Mouse (Mus musculus): ENCODE measurements around the gene Gnai3. TPM values are rescaled to one million over a fixed set of nuclear protein-coding genes. Genes with fewer than 3 reads are reported as not detected.
A peak's percentile ranks its signal among the peaks of the same experiment; 100 is the strongest.

Gene Gnai3
- total and polyA plus RNA-seq, 2 experiments from 2014 or later, result 118 to 120 TPM

GRCm38 (mm10) chr3:108164091-108164490, 18.1 kb upstream of the Gnai3 start:
- no peak for ATAC-seq
- no peak overlapping the region for H3K4me2 ChIP-seq (ENCODE audit: low read depth)
- no peaks in the 10 kb centered on the region for H3K9me3 ChIP-seq (ENCODE audit: low read length)
- 63% methylated on average over 5 of the region's 5 CpGs for WGBS
- no peaks in the 10 kb centered on the region for H3K27me3 ChIP-seq (ENCODE audit: insufficient read depth, low read length)
- no peak overlapping the region for H3K9ac ChIP-seq
- TF ChIP-seq CTCF (IDR thresholded peaks at IDR 0.05; ENCODE audit: low read depth), result no peak
- H3K27ac ChIP-seq (ENCODE audit: low read depth, low read length), result no peak overlapping the region
- H3K4me3 ChIP-seq (ENCODE audit: low read depth, low read length), result no peak overlapping the region
- H3K4me1 ChIP-seq (ENCODE audit: insufficient read depth), result peaks cover 8% of the 10 kb centered on the region; the same call in 1 of the 2 replicates
- DNase-seq, result no peak
- no peaks in the 10 kb centered on the region for H3K36me3 ChIP-seq (ENCODE audit: insufficient read depth)

GRCm38 (mm10) chr3:108158383-108159037, 12.6 kb upstream of the Gnai3 start:
- no peaks in the 10 kb centered on the region for H3K36me3 ChIP-seq (ENCODE audit: insufficient read depth)
- no peak for TF ChIP-seq CTCF (IDR thresholded peaks at IDR 0.05; ENCODE audit: low read depth)
- H3K9ac ChIP-seq, result peak overlapping the region; percentile 37
- WGBS, result 33% methylated on average over 9 of the region's 9 CpGs
- peak overlapping the region; percentile 77 for H3K27ac ChIP-seq (ENCODE audit: low read depth, low read length)
- H3K4me1 ChIP-seq (ENCODE audit: insufficient read depth), result peaks cover 22% of the 10 kb centered on the region
- peak; percentile 78 for DNase-seq
- H3K4me2 ChIP-seq (ENCODE audit: low read depth), result no peak overlapping the region
- H3K4me3 ChIP-seq (ENCODE audit: low read depth, low read length), result no peak overlapping the region
- peak; percentile 84 for ATAC-seq
- no peaks in the 10 kb centered on the region for H3K9me3 ChIP-seq (ENCODE audit: low read length)
- no peaks in the 10 kb centered on the region for H3K27me3 ChIP-seq (ENCODE audit: insufficient read depth, low read length)

GRCm38 (mm10) chr3:108154656-108155055, 8.7 kb upstream of the Gnai3 start, which contains the start of gene Gpr61:
Gpr61 (minus strand) TSS chr3:108154882.
- TF ChIP-seq CTCF (IDR thresholded peaks at IDR 0.05; ENCODE audit: low read depth), result no peak
- WGBS, result 38% methylated on average over 4 of the region's 4 CpGs
- Histone ChIP-seq H3K27me3 (ENCODE audit: insufficient read depth, low read length) (no peaks in the 10 kb centered on the region), H3K9me3 (ENCODE audit: low read length) (no peaks in the 10 kb centered on the region), H3K4me2 (ENCODE audit: low read depth) (peak within 1 kb of the TSS; percentile 49), H3K27ac (ENCODE audit: low read depth, low read length) (peak within 1 kb of the TSS; percentile 69), H3K4me1 (ENCODE audit: insufficient read depth) (peaks cover 22% of the 10 kb centered on the region), H3K4me3 (ENCODE audit: low read depth, low read length) (peak within 1 kb of the TSS; percentile 30), H3K36me3 (ENCODE audit: insufficient read depth) (no peaks in the 10 kb centered on the region), H3K9ac (peak within 1 kb of the TSS; percentile 63)
- DNase-seq (peak; percentile 66), ATAC-seq (peak; percentile 80)

GRCm38 (mm10) chr3:108152290-108152689, 6.3 kb upstream of the Gnai3 start:
- no peaks in the 10 kb centered on the region for H3K36me3 ChIP-seq (ENCODE audit: insufficient read depth)
- H3K9me3 ChIP-seq (ENCODE audit: low read length), result no peaks in the 10 kb centered on the region
- no peak for DNase-seq
- H3K27ac ChIP-seq (ENCODE audit: low read depth, low read length), result no peak overlapping the region
- TF ChIP-seq CTCF (IDR thresholded peaks at IDR 0.05; ENCODE audit: low read depth), result no peak
- H3K27me3 ChIP-seq (ENCODE audit: insufficient read depth, low read length), result no peaks in the 10 kb centered on the region
- H3K4me3 ChIP-seq (ENCODE audit: low read depth, low read length), result no peak overlapping the region
- 83% methylated on average over 3 of the region's 3 CpGs for WGBS
- H3K4me2 ChIP-seq (ENCODE audit: low read depth), result no peak overlapping the region
- no peak overlapping the region for H3K9ac ChIP-seq
- peaks cover 7% of the 10 kb centered on the region for H3K4me1 ChIP-seq (ENCODE audit: insufficient read depth)
- ATAC-seq, result no peak

- no peak overlapping the region for H3K4me3 ChIP-seq (ENCODE audit: low read depth, low read length)
- no peaks in the 10 kb centered on the region; the same call in 1 of the 2 replicates for H3K4me1 ChIP-seq (ENCODE audit: insufficient read depth)
- H3K36me3 ChIP-seq (ENCODE audit: insufficient read depth), result no peaks in the 10 kb centered on the region
- ATAC-seq (peak; percentile 77), DNase-seq (peak; percentile 94)
- H3K27ac ChIP-seq (ENCODE audit: low read depth, low read length), result no peak overlapping the region
- H3K4me2 ChIP-seq (ENCODE audit: low read depth), result no peak overlapping the region
- WGBS, result 60% methylated on average over 11 of the region's 11 CpGs
- peak; percentile 96 for TF ChIP-seq CTCF (IDR thresholded peaks at IDR 0.05; ENCODE audit: low read depth)
- H3K9me3 ChIP-seq (ENCODE audit: low read length), result no peaks in the 10 kb centered on the region
- H3K9ac ChIP-seq, result no peak overlapping the region
- no peaks in the 10 kb centered on the region for H3K27me3 ChIP-seq (ENCODE audit: insufficient read depth, low read length)
Measured at GRCm38 (mm10) chr3:108147386-108148235, 1.7 kb upstream of the Gnai3 start.

- H3K9me3 ChIP-seq (ENCODE audit: low read length), result no peaks in the 10 kb centered on the region
- H3K27ac ChIP-seq (ENCODE audit: low read depth, low read length), result peak overlapping the region; percentile 96; the same call in 1 of the 2 replicates
- H3K4me1 ChIP-seq (ENCODE audit: insufficient read depth), result no peaks in the 10 kb centered on the region; the same call in 1 of the 2 replicates
- no peaks in the 10 kb centered on the region for H3K36me3 ChIP-seq (ENCODE audit: insufficient read depth)
- 54% methylated on average over 5 of the region's 5 CpGs for WGBS
- peak overlapping the region; percentile 76 for H3K4me2 ChIP-seq (ENCODE audit: low read depth)
- ATAC-seq (no peak), DNase-seq (no peak)
- no peaks in the 10 kb centered on the region for H3K27me3 ChIP-seq (ENCODE audit: insufficient read depth, low read length)
- no peak for TF ChIP-seq CTCF (IDR thresholded peaks at IDR 0.05; ENCODE audit: low read depth)
- H3K9ac ChIP-seq, result peak overlapping the region; percentile 92
- peak overlapping the region; percentile 97 for H3K4me3 ChIP-seq (ENCODE audit: low read depth, low read length)
Measured at GRCm38 (mm10) chr3:108146671-108147070, 725 bp upstream of the Gnai3 start.

- Histone ChIP-seq H3K27ac (ENCODE audit: low read depth, low read length) (no peak overlapping the region), H3K36me3 (ENCODE audit: insufficient read depth) (no peaks in the 10 kb centered on the region), H3K4me2 (ENCODE audit: low read depth) (no peak overlapping the region), H3K9ac (no peak overlapping the region), H3K4me3 (ENCODE audit: low read depth, low read length) (no peak overlapping the region), H3K9me3 (ENCODE audit: low read length) (no peaks in the 10 kb centered on the region), H3K27me3 (ENCODE audit: insufficient read depth, low read length) (no peaks in the 10 kb centered on the region), H3K4me1 (ENCODE audit: insufficient read depth) (no peaks in the 10 kb centered on the region; the same call in 1 of the 2 replicates)
- ATAC-seq (no peak), DNase-seq (no peak)
- WGBS, result 89% methylated on average over 4 of the region's 4 CpGs
- TF ChIP-seq CTCF (IDR thresholded peaks at IDR 0.05; ENCODE audit: low read depth), result no peak
Measured at GRCm38 (mm10) chr3:108140786-108141185, 5.2 kb downstream of the Gnai3 start.
